Mouse (Mus musculus) urinary bladder, adult 18-20 months (tissue): Measurements from ENCODE around the gene Tub.

Experiments used
- DNase-seq, 2 experiments: peaks; one replicate each; pipeline ENCODE4 v3.0.0; 2022; ENCODE audit warnings: low spot score in 2 of 2, mixed read lengths in 2 of 2

The Tub gene

GRCm38 (mm10) chr7:109029961-109030465 lies 79.9 kb downstream of the Tub start:
- no peak for DNase-seq

- DNase-seq = no peak
Observed at GRCm38 (mm10) chr7:109031331-109031730, 81.2 kb downstream of the Tub start.

- no peak for DNase-seq
Observed at GRCm38 (mm10) chr7:109032054-109032453, 81.9 kb downstream of the Tub start.

GRCm38 (mm10) chr7:109038121-109038735 lies 88.1 kb downstream of the Tub start:
- DNase-seq = no peak

- no peak for DNase-seq
Observed at GRCm38 (mm10) chr7:109038987-109039386, 88.8 kb downstream of the Tub start.

- DNase-seq = no peak
Observed at GRCm38 (mm10) chr7:109039445-109039844, 89.3 kb downstream of the Tub start.

- no peak for DNase-seq
Observed at GRCm38 (mm10) chr7:109045876-109046275, 95.7 kb downstream of the Tub start.

GRCm38 (mm10) chr7:109050831-109051230 lies 100.7 kb downstream of the Tub start:
- DNase-seq = no peak

- DNase-seq = no peak
Observed at GRCm38 (mm10) chr7:109059536-109059935, 109.4 kb downstream of the Tub start.

- DNase-seq = no peak
Observed at GRCm38 (mm10) chr7:109069641-109070040, 119.5 kb downstream of the Tub start.

- peak in 1 of 2 experiments; percentile 24 for DNase-seq
Observed at GRCm38 (mm10) chr7:109072326-109072725, 122.2 kb downstream of the Tub start.

GRCm38 (mm10) chr7:109082269-109083112 lies 132.4 kb downstream of the Tub start:
- peak; percentile 4 to 33 for DNase-seq

- peak; percentile 47 to 49 for DNase-seq
Observed at GRCm38 (mm10) chr7:109083113-109083812, 133.1 kb downstream of the Tub start, which contains the start of gene Ric3. Ric3 (minus strand) TSS chr7:109083331.

GRCm38 (mm10) chr7:109083813-109084184 lies 133.7 kb downstream of the Tub start:
- no peak for DNase-seq
